ENCODE assay signal across 11 mouse cellular contexts in genomic region chr15:102455993-102456392, GRCm38 (mm10). TPM values are rescaled to one million over a fixed set of nuclear protein-coding genes. Genes with fewer than 3 reads are reported as not detected.
DNase-seq lines count a peak whose midpoint lies in the region; ATAC-seq and TF ChIP-seq lines count a peak whose summit lies in the region.
"Had no signal": no experiment of that assay in that cellular context is flagged by ENCODE, and none has a peak within 500 bp of the region (broad histone marks: within the 10 kb centered on the region; RNA-seq: fewer than 3 reads in every experiment).

No protein-coding gene starts in this region.

- H3K27ac ChIP-seq in heart, postnatal 0 days (ENCODE audit: low read depth) = no peak overlapping the region
- H3K27ac ChIP-seq in liver, embryonic 13.5 days = no peak overlapping the region
- H3K27ac ChIP-seq: midbrain, embryonic 12.5 days had no signal

- no peaks in the 10 kb centered on the region for H3K36me3 ChIP-seq in heart, postnatal 0 days (replicated peaks; ENCODE audit: control insufficient read depth, insufficient read depth, low read length)
- no peaks in the 10 kb centered on the region for H3K36me3 ChIP-seq in liver, embryonic 13.5 days
- H3K36me3 ChIP-seq: midbrain, embryonic 12.5 days had no signal

- peak; percentile 30 for TF ChIP-seq CTCF in heart, postnatal 0 days (IDR thresholded peaks at IDR 0.05; ENCODE audit: low read depth)

- intact Hi-C loops in heart, postnatal 10 days (cut with DNase I) = loop anchor here (5.0 kb wide), 1 partner anchor 64 kb away; no protein-coding TSS in a partner anchor
- intact Hi-C loops in heart, postnatal 25 days (cut with DNase I) = no loop called here

- no peak overlapping the region for H3K9ac ChIP-seq in heart, postnatal 0 days (replicated peaks; ENCODE audit: low read depth, low read length)
- no peak overlapping the region for H3K9ac ChIP-seq in liver, embryonic 13.5 days
- H3K9ac ChIP-seq: midbrain, embryonic 12.5 days had no signal

- TF ChIP-seq EP300 in heart, postnatal 0 days (IDR thresholded peaks at IDR 0.05; ENCODE audit: low read depth) = no peak

- DNase-seq in heart, postnatal 0 days (ENCODE audit: low spot score) = no peak
- no peak for DNase-seq in heart, postnatal 10 days
- DNase-seq in A20 (ENCODE audit: low read depth, low spot score) = peak; percentile 68
- DNase-seq in NIH3T3 (ENCODE audit: low read depth) = peak; percentile 26
- peak; percentile 25 for DNase-seq in liver, embryonic 13.5 days
- DNase-seq in right cerebral cortex, postnatal 36 days (ENCODE audit: low spot score in 2 of 2) = no peak
- no peak for DNase-seq in heart, postnatal 25 days (ENCODE audit: low spot score)

- H3K4me3 ChIP-seq in heart, postnatal 0 days (ENCODE audit: low read depth, low read length) = no peak overlapping the region
- no peak overlapping the region for H3K4me3 ChIP-seq in liver, embryonic 13.5 days (replicated peaks)
- H3K4me3 ChIP-seq: midbrain, embryonic 12.5 days had no signal

- no peak for ATAC-seq in heart, postnatal 0 days (ENCODE audit: insufficient read depth, low read depth)
- no peak for ATAC-seq in liver, embryonic 13.5 days (ENCODE audit: low read depth)
- no peak for ATAC-seq in megakaryocyte, adult 5-6 weeks (ENCODE audit: poor library complexity, severe bottlenecking)

- H3K4me1 ChIP-seq in heart, postnatal 0 days (ENCODE audit: control insufficient read depth, insufficient read depth) = peaks cover 15% of the 10 kb centered on the region; the same call in 1 of the 2 replicates
- H3K4me1 ChIP-seq in liver, embryonic 13.5 days (replicated peaks) = peaks cover 52% of the 10 kb centered on the region

- H3K27me3 ChIP-seq in heart, postnatal 0 days (ENCODE audit: control insufficient read depth, insufficient read depth, low read length) = no peaks in the 10 kb centered on the region
- H3K27me3 ChIP-seq in liver, embryonic 13.5 days = no peaks in the 10 kb centered on the region
- H3K27me3 ChIP-seq: midbrain, embryonic 12.5 days had no signal

- WGBS in heart, postnatal 0 days = 41% methylated on average over 6 of the region's 6 CpGs
- 50% methylated on average over 6 of the region's 6 CpGs for WGBS in liver, embryonic 13.5 days (ENCODE audit: insufficient replicate concordance)

- H3K4me2 ChIP-seq in heart, postnatal 0 days (ENCODE audit: low read depth, low read length) = no peak overlapping the region
- no peak overlapping the region for H3K4me2 ChIP-seq in liver, embryonic 13.5 days
- H3K4me2 ChIP-seq: midbrain, embryonic 12.5 days had no signal

- no peaks in the 10 kb centered on the region for H3K9me3 ChIP-seq in heart, postnatal 0 days (replicated peaks; ENCODE audit: control insufficient read depth, low read length)
- H3K9me3 ChIP-seq in liver, embryonic 13.5 days (replicated peaks) = no peaks in the 10 kb centered on the region
- H3K9me3 ChIP-seq: midbrain, embryonic 12.5 days had no signal

RNA-seq across cellular contexts. Expression of gene Prr13, which starts 2.8 kb away (rescaled TPM):
- total RNA-seq in heart, postnatal 0 days (2014; rRNA removed; ENCODE audit: low replicate concordance) = 16.8 and 25.7 TPM in 2 replicates
- 71.4 and 73.4 TPM in 2 replicates for polyA plus RNA-seq in heart, postnatal 0 days (2015; fragmentation: Nextera tagmentation; extraction: Ambion mirVana)
- 10 to 100 TPM; 23.3 to 27.3 TPM for total RNA-seq in heart, postnatal 10 days (2021)
- polyA plus RNA-seq in liver, embryonic 13.5 days (2015; fragmentation: Nextera tagmentation; extraction: Ambion mirVana) = 108 and 112 TPM in 2 replicates
- total RNA-seq in heart, postnatal 25 days (2021) = 10 to 100 TPM; 20.6 to 21.0 TPM
- total RNA-seq in megakaryocyte, adult 5-6 weeks (2015) = 306 and 344 TPM in 2 replicates
- total RNA-seq in megakaryocyte, adult 5-6 weeks (2017) = 197 and 215 TPM in 2 replicates

RNA-seq across cellular contexts. Expression of gene Amhr2, which starts 10.8 kb away (rescaled TPM):
- total RNA-seq in heart, postnatal 0 days (2014; rRNA removed; ENCODE audit: low replicate concordance) = 0.19 and 0.81 TPM in 2 replicates
- 0.75 and 1.9 TPM in 2 replicates for polyA plus RNA-seq in heart, postnatal 0 days (2015; fragmentation: Nextera tagmentation; extraction: Ambion mirVana)
- total RNA-seq in heart, postnatal 10 days (2021) = 1 to 10 TPM in 1 of 2 experiments, under 1 TPM in 1; 0.67 to 1.4 TPM
- 0.14 and 0.42 TPM in 2 replicates for polyA plus RNA-seq in liver, embryonic 13.5 days (2015; fragmentation: Nextera tagmentation; extraction: Ambion mirVana)
- under 1 TPM; 0.68 to 0.84 TPM for total RNA-seq in heart, postnatal 25 days (2021)
- total RNA-seq in megakaryocyte, adult 5-6 weeks (2015) = not detected in 2 replicates
- not detected in 2 replicates for total RNA-seq in megakaryocyte, adult 5-6 weeks (2017)
- polyA plus RNA-seq: midbrain, embryonic 12.5 days had no signal

RNA-seq across cellular contexts. Expression of gene Pcbp2, which starts 14.3 kb away (rescaled TPM):
- total RNA-seq in heart, postnatal 0 days (2014; rRNA removed; ENCODE audit: low replicate concordance) = 180 and 221 TPM in 2 replicates
- 118 and 121 TPM in 2 replicates for polyA plus RNA-seq in heart, postnatal 0 days (2015; fragmentation: Nextera tagmentation; extraction: Ambion mirVana)
- total RNA-seq in heart, postnatal 10 days (2021) = 100 to 1,000 TPM; 547 to 592 TPM
- polyA plus RNA-seq in liver, embryonic 13.5 days (2015; fragmentation: Nextera tagmentation; extraction: Ambion mirVana) = 91.4 and 92.1 TPM in 2 replicates
- 100 to 1,000 TPM; 458 to 504 TPM for total RNA-seq in heart, postnatal 25 days (2021)
- total RNA-seq in megakaryocyte, adult 5-6 weeks (2015) = 705 and 801 TPM in 2 replicates
- 156 and 205 TPM in 2 replicates for total RNA-seq in megakaryocyte, adult 5-6 weeks (2017)

RNA-seq across cellular contexts. Expression of gene Gm10337, which starts 47.5 kb away (rescaled TPM):
- total RNA-seq in heart, postnatal 0 days (2014; rRNA removed; ENCODE audit: low replicate concordance) = not detected in 2 replicates
- not detected in 2 replicates for polyA plus RNA-seq in heart, postnatal 0 days (2015; fragmentation: Nextera tagmentation; extraction: Ambion mirVana)
- total RNA-seq in heart, postnatal 10 days (2021) = 1 to 10 TPM in 1 of 2 experiments, not detected in 1; 3.6 TPM
- not detected in 2 replicates for polyA plus RNA-seq in liver, embryonic 13.5 days (2015; fragmentation: Nextera tagmentation; extraction: Ambion mirVana)
- total RNA-seq in heart, postnatal 25 days (2021) = not detected
- not detected in 2 replicates for total RNA-seq in megakaryocyte, adult 5-6 weeks (2015)
- not detected in 2 replicates for total RNA-seq in megakaryocyte, adult 5-6 weeks (2017)
- total RNA-seq: adrenal gland, postnatal 36 days; gastrocnemius, adult 8-10 months had no signal

RNA-seq across cellular contexts. Expression of gene Sp1, which starts 50.0 kb away (rescaled TPM):
- 32.1 and 32.6 TPM in 2 replicates for total RNA-seq in heart, postnatal 0 days (2014; rRNA removed; ENCODE audit: low replicate concordance)
- 3.0 and 3.1 TPM in 2 replicates for polyA plus RNA-seq in heart, postnatal 0 days (2015; fragmentation: Nextera tagmentation; extraction: Ambion mirVana)
- 10 to 100 TPM; 57.7 to 68.4 TPM for total RNA-seq in heart, postnatal 10 days (2021)
- 4.0 and 4.3 TPM in 2 replicates for polyA plus RNA-seq in liver, embryonic 13.5 days (2015; fragmentation: Nextera tagmentation; extraction: Ambion mirVana)
- 10 to 100 TPM; 42.7 to 44.4 TPM for total RNA-seq in heart, postnatal 25 days (2021)
- total RNA-seq in megakaryocyte, adult 5-6 weeks (2015) = 68.3 and 71.8 TPM in 2 replicates
- 64.1 and 72.2 TPM in 2 replicates for total RNA-seq in megakaryocyte, adult 5-6 weeks (2017)

Comparison
In these comparisons a context has a peak if more than half of its experiments do, and no peak if none do; other contexts are left out.
1. DNase-seq: peak in A20 (single experiment), NIH3T3 (single experiment) and liver, embryonic 13.5 days (single experiment); none in heart, postnatal 0 days (single experiment), heart, postnatal 10 days (0 of 2), right cerebral cortex, postnatal 36 days (0 of 2) and heart, postnatal 25 days (single experiment).